Mouse (Mus musculus) embryonic fibroblast, embryonic 13.5 days (primary cell): ENCODE results near the gene F13a1. TPM values are rescaled to one million over a fixed set of nuclear protein-coding genes. Genes with fewer than 3 reads are reported as not detected.

ENCODE experiments used
- H3K27ac ChIP-seq: 2 replicates; pipeline ENCODE4 v1.5.1; 2012; ENCODE audit warnings: low read length, control low read depth, inconsistent platforms; ENCODE audit not compliant: insufficient read depth
- H3K4me1 ChIP-seq: 2 replicates; pipeline ENCODE4 v1.6.1; 2011; ENCODE audit warnings: low read length; ENCODE audit not compliant: control insufficient read depth, insufficient read depth
- H3K4me3 ChIP-seq: 2 replicates; pipeline ENCODE4 v1.5.1; 2011; ENCODE audit warnings: mild to moderate bottlenecking, control low read depth, low read length; ENCODE audit not compliant: insufficient read depth
- CTCF ChIP-seq: IDR thresholded peaks from 2 replicates; pipeline ENCODE4 v1.5.1; 2011; ENCODE audit warnings: mild to moderate bottlenecking, control low read depth, low read length, moderate library complexity, borderline replicate concordance; ENCODE audit not compliant: insufficient read depth
- POLR2A ChIP-seq: IDR thresholded peaks from 2 replicates; pipeline ENCODE4 v1.6.1; 2011; ENCODE audit warnings: low read depth, mild to moderate bottlenecking, control low read depth, low read length, moderate library complexity
- polyA plus RNA-seq: library from polyadenylated mRNA; stranded (reverse); fragments of >200 nt; gene quantifications from 2 replicates; pipeline ENCODE4 v1.2.4, GENCODE M21; 2011; ENCODE audit warnings: low read depth; ENCODE audit not compliant: missing spikeins, insufficient read length

F13a1 gene
- polyA plus RNA-seq, 1 experiment: 0.16 TPM

DNA sequence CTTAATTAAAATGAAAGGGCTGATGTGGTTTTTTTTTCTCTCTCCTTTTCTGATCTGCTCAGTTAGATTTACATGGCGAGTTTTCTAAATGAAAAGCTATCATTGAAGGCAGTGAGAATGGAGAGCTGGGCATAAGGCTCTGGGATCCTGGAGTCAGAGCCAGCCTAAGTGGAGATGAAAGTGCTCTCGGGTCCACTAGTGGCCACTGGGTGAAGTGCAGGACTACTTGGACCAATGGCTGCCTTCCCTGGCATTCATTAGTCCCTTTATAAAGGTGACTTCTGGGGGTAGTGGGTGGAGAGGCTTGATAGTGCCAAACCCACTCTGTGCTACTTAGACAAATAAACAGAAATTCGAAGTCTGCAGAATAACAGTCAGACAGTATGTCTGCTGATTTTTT lies 5.0 kb downstream of the F13a1 start:
- H3K4me3 ChIP-seq: no peak overlapping the region
- H3K27ac ChIP-seq: no peak overlapping the region
- TF ChIP-seq CTCF (no peak), POLR2A (no peak)
- no peaks in the 10 kb centered on the region for H3K4me1 ChIP-seq

DNA sequence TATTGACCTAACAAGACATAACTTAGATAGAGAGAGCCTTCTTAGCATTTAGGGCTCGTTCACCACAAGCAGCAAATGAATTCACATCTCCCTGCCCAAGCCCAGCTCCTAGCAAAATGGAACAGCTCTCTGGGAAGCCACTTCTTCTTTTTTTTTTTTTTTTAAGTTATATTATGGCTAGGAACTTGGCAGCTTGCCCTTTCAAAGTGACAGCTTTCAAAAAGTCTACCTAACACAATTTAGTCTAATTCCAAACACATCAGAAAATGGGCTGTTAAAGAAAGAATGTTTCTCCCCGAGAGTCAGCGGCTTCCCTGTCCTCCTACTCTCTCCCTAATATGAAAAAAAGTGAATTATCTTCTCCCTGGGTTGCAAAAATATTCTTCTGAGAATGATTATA lies 15.3 kb downstream of the F13a1 start:
- Histone ChIP-seq H3K4me1 (no peaks in the 10 kb centered on the region), H3K4me3 (no peak overlapping the region), H3K27ac (no peak overlapping the region)
- TF ChIP-seq CTCF: no peak
- TF ChIP-seq POLR2A: no peak

DNA sequence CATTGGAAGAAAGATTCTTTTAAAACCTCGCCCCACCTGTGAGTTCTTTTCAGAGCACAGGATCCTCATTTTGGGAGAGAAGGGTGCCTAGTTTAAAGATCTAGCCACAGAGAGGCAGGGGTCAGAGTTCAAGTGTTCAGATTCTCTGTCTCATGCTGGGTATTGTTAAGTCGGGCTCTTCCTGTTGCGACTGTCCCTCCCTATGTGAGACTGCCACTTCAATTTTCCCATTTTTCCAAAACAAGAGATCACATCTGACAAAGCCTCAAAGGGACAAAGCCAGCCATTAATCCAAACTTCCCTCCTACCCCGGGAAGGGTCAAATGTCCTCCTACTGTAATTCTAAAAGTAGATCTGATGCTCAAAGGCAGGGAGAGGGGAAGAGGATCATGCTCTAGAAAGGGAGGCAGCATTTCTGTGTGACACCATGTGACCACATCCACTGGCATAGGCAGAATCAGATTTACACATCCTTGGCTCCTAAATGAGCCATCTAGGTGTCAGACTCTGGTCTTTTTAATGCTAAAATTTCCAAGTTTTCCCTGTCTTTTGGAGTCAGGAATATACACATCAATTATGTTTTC lies 24.0 kb downstream of the F13a1 start:
- TF ChIP-seq POLR2A (no peak), CTCF (no peak)
- Histone ChIP-seq H3K4me3 (no peak overlapping the region), H3K4me1 (no peaks in the 10 kb centered on the region), H3K27ac (no peak overlapping the region)

- TF ChIP-seq CTCF (no peak), POLR2A (no peak)
- H3K27ac ChIP-seq: no peak overlapping the region
- H3K4me1 ChIP-seq: no peaks in the 10 kb centered on the region
- H3K4me3 ChIP-seq: no peak overlapping the region
Measured at GRCm38 (mm10) chr13:37021575-37021974, 28.5 kb downstream of the F13a1 start.

GRCm38 (mm10) chr13:37010771-37011170 lies 39.3 kb downstream of the F13a1 start:
- TF ChIP-seq POLR2A: no peak
- Histone ChIP-seq H3K27ac (peak overlapping the region; percentile 96), H3K4me1 (peaks cover 25% of the 10 kb centered on the region), H3K4me3 (no peak overlapping the region)

DNA sequence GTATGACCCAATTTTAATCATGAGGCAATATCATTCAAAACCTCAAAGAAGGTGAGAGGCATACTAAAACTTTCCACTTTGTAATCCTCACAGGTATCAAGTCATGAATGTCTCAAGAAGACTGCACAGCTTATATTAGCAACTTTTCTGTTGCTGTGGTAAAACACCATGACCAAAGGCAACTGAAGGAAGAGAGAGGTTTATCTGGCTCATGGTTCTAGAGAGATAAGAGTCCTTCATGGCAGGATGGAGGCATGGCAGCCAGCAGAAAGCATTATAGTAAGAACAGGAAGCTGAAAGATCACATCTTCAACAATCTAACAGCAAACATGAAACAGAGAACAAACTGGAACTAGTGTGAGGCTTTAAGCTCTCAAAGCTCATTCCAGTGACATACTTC lies 43.8 kb downstream of the F13a1 start:
- H3K4me1 ChIP-seq: peaks cover 13% of the 10 kb centered on the region
- H3K4me3 ChIP-seq: no peak overlapping the region
- H3K27ac ChIP-seq: no peak overlapping the region
- TF ChIP-seq POLR2A (no peak), CTCF (no peak)

- Histone ChIP-seq H3K27ac (no peak overlapping the region), H3K4me3 (no peak overlapping the region), H3K4me1 (no peaks in the 10 kb centered on the region)
- TF ChIP-seq CTCF (no peak), POLR2A (no peak)
Measured at GRCm38 (mm10) chr13:36999210-36999705, 50.8 kb downstream of the F13a1 start.

GRCm38 (mm10) chr13:36993593-36993992 lies 56.5 kb downstream of the F13a1 start:
- no peak overlapping the region for H3K4me3 ChIP-seq
- no peak overlapping the region for H3K27ac ChIP-seq
- no peaks in the 10 kb centered on the region for H3K4me1 ChIP-seq
- TF ChIP-seq POLR2A: no peak
- TF ChIP-seq CTCF: no peak

- TF ChIP-seq POLR2A: no peak
- no peak for TF ChIP-seq CTCF
- H3K4me3 ChIP-seq: no peak overlapping the region
- H3K27ac ChIP-seq: no peak overlapping the region
- H3K4me1 ChIP-seq: no peaks in the 10 kb centered on the region
Measured at GRCm38 (mm10) chr13:36988392-36988791, 61.7 kb downstream of the F13a1 start.

DNA sequence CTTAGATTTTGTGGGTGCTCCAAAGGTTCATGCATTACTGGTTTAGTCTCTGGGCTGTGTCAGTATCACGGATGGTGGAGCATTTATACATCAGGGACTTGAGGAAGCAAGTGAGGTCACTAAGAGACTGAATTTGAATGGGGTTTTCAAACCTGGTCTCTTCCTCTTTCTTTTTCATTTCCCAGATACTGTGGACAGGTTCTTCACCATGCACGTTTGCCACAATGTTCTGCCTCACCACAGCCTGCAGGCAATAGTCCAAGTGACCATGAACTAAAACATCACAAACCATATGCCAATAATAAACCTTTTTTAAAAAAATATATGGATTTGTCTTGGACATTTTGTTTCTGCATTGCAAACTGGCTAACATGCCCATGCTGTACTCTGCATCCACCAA lies 77.0 kb downstream of the F13a1 start:
- no peak overlapping the region for H3K27ac ChIP-seq
- H3K4me1 ChIP-seq: no peaks in the 10 kb centered on the region
- TF ChIP-seq POLR2A: no peak
- TF ChIP-seq CTCF: no peak

More for the DNA sequence above, 77.0 kb downstream of the F13a1 start:
- H3K4me3 ChIP-seq: no peak overlapping the region
